Mouse (Mus musculus): ENCODE data around the gene Evl.
A peak's percentile ranks its signal among the peaks of the same experiment; 100 is the strongest.

Evl gene

DNA sequence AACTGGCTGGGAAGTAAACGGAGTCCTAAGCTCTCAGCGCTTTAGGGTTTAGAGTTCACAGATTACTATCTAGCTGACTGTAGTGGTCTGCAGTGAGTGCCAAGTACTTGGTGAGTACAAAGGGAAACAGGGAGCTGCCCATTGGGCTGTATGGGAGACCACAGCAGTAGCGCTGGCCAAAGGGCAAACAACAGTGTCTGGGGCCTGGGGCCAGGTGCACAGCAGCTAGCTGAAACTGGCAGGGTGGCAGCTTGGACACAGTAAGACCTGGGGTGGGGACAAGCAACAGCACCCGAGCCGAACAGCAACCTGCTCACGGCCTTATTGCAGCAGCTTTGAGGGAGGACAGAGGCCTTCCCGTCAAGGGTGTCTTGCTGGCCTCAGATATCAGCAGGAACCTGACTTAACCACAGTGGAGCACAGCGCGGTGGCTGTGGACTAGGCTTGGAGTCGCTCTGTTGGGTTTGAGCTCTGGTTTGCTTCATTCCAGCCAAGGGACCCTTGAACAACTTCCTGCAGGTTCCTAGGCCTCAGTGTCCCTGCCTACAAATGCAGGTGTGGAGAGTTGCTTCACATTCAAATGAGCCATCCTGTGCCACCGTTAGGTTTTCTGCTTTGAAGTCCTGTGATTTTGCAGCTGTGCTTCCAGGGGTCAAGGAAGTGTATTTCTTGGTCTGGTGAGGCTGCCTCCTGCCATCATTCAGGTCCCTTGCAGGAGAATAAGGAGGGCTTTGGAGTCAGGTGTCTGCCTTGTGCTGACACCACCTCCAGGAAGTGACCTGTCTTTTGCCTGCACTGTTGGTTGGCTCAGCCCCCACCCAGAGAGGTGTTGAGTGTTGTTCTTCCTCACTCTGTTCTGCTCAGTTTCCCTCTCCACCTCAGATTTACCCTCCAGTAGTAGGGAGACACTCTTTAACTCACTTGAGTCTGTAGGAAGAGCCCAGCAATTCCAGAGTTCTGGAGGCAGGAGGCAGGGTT is 99.1 kb downstream of the Evl start:
- peak; percentile 21 for DNase-seq

DNA sequence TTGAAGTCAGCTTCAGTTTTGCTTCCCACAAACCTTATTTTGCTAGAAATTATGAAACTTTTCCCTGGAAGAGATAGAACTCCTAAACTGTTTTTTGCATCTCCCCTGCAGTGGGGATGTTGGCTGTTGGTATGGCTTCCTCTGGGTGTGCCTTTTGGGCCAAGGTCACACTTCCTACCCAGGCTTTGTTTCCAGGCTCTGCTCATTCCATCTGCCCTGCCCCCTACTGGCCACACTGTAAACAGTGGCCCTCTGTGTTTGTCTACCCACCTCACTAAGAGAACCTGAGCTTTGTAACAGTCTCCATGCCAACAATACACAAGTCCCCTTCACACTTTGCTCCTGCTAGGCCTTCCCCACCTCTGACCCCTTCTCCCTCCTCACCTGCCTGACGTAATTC is 102.8 kb downstream of the Evl start:
- peak; percentile 48 for DNase-seq

DNA sequence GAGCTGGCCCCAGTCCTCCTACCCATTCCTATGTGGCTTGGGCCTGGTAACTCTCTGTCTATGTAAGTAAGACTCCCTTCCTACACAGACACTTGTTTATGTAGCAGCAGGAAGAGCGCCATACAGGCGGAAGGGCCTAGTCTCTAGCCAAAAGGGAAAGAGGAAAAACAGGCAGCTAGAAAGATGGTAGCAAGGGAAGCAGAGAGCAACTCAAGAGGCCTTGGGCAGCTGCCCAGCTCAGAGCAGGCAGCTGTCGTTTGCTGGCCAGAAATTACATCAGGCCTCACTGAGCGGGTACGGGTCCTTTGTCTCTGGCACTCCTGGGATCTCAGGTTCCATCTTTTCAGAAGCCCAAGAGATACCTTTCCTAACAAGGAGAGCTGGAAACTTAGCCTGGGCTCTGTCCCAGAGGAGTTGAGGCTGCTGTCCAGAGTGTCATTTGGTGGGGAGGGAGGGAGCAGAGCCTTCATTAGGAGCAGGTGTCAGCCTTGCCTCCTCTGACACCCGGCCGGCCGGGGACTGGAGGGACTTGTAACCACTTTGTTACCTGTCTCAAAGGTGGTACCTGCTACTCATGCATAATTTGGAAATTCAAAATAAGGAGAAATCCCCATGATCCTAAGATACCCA is 114.2 kb downstream of the Evl start:
- no peak for DNase-seq

DNA sequence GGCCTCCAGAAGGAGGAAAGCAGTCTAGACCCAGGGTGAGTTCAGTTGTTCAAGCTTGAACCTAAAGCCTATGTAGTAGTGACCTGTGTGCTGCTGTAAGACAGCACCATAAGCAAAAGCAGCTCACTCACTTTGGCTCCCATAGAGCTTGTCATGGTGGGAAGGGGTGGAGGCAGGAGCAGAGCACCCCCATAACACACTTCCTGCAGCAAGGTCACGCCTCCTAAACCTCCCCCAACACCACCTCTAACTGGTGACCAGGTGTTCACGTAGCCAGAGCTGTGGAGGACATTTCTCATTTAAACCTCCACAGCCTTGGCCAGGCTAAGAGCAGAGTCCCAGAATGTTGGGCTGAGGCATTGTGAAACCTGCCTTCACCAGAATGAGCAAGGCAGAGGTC is 117.0 kb downstream of the Evl start:
- DNase-seq = no peak

DNA sequence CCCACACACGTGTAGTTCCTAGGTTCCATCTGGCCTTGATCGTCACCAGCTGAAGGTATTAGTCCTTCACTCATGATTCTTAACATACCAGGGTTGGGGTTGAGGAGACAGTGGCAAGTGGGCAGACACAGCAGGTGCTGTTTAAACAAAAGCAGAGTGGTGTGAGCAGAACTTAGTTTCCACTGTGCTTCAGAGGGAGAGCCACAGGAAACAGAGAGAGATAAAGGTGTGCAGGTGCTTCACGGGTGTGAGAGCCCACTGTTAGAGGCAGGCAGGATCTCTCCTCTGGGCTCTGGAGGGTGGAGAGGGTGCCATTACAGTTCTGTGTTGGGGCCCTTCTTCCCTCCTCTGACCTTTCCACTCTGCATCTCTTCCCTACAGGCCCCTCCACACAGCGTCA is 118.4 kb downstream of the Evl start:
- DNase-seq = no peak

DNA sequence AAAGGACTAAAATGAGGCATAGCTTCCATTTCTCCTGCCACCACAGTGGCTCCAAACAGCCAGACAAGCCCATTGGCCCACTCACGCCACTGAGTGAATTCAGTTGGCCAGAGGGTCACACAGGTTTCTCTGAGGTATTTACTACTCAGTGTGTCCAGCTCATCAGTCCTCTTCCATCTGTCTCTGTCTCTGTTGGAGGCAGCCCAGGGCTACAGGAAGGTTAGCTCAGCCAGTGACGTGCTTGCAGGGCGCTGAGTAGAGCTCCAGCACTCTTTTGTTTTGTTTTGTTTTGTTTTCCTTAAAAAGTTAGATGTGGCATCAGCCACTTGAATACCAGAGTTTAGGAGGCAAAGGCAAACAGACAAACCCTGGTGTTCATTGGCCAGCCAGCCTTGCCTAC is 119.0 kb downstream of the Evl start:
- no peak for DNase-seq

DNA sequence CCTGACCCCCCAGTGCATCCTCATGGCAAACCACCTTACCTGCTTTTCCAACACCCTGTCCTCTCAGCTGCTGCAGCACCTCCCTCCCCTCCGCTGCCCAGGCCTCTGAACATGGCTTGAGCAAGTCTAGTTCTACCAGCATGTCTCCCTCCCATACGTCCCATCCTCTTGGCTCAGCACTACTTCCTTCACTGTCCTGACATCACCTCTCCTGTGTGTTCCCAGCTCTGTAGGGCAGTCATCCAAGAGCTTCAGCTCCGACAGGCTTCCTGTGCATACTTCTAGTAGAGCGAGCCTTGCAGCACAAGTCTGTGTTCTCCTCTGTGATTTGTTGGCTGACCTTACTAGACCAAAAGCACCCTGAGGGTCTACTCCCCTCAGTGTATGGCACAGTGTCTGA is 120.0 kb downstream of the Evl start:
- DNase-seq = no peak

DNA sequence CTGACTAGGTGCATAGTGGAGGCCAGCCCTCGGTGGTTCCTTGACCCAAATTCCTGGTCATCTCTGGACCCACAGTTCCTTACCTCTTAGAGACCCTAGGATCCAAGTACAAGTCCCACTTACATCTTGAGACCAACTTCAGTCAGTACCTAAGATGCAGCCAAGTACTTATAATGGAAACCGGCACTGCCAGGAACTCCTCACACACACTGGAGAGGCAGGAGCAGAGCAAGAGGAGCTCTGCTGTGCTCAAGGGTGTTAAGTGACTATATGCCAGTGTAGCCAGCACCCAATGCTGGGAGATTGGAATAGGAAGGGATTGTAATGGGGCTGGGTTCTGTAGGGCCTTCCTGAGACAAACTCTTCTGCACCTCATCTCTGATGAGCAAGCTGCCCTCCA is 120.4 kb downstream of the Evl start:
- DNase-seq = no peak

DNA sequence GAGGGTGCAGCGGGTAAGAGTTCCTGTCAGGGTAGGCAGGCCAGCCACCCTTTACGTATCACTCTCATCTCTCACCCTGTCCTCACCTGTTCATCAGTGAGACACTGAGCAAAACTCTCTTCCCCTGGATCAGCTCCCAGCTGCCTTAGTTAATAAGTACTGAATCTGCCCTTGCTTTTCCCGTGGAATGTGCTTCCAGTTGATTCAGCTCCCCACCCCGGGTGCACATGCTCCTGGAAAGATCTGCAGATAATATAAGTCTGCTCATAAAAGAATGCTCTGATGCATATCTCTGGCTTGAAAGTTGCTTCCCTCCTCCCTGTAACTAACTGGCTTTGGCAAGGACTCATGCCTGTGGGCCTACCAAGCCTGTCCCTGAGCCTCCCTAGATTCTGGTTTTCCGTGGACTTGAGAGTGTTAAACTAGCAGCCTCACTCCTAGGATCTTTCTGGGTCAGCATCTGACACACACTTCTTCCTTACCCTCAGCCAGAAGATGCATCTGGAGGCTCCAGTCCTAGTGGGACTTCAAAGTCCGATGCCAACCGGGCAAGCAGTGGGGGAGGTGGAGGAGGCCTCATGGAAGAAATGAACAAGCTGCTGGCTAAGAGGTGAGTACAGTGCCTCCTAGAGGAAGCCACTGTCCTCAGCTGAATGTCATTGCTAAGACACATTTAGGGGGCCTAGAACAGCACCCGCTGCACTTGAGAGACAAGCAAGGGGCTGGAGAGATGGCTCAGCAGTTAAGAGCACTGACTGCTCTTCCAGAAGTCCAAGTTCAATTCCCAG is 121.3 kb downstream of the Evl start:
- DNase-seq = no peak

DNA sequence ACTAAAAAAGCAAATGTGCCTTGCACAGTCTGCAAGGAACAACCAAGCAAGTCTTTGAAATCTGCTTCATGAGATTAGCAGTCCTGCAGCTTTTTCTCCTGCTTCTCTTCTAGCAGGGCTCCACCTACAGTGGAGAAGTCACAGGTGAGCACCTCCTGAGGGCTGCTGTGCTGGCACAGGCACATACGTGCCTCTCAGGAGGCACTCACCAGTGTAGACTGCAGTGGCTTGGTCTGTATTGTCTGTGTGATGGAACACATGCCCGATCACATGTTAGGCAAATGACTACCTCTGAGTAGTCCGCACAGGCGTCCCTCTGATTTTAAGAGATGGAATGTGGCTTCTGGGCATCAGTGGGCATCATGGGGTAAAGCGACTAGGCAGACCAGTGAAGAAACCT is 122.6 kb downstream of the Evl start:
- no peak for DNase-seq

DNA sequence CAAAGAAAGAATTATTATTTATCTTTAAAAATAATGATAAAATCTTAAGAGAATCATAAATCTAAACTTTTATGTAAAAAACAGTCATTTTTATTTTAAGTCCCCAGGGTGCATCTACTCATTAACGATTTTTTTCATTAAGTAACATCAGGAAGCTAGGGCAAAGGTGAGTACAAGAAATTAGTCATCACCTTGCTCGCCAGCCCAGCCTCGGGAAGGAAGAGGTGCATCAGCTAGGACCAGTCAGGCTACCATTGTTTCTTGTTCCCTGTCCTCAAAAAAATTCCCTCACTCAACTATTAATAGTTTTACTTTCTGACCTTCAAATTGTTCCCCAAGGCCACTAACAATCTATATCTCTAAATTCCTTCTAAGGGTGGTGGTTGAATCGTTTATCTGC is 123.8 kb downstream of the Evl start:
- no peak for DNase-seq

DNA sequence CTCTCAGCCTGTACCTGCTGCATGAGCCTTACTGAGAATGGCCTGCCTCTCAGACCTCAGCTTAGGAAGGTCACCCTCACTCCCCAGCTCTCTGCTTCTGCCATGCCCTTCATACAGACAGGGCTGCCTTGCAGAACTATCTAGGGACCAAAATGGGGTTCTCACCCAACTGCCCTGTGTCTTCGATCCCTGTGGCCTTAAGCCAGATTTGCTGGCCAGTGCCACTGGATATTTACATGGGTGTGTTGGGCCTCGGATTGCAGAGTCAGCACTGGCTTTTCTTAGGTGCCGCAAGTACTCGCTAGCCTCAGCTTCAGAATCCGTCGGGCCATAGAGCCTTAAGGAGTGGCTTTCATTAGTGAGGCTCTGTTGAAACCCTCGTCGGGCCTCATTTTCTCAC is 126.3 kb downstream of the Evl start:
- DNase-seq = no peak

DNA sequence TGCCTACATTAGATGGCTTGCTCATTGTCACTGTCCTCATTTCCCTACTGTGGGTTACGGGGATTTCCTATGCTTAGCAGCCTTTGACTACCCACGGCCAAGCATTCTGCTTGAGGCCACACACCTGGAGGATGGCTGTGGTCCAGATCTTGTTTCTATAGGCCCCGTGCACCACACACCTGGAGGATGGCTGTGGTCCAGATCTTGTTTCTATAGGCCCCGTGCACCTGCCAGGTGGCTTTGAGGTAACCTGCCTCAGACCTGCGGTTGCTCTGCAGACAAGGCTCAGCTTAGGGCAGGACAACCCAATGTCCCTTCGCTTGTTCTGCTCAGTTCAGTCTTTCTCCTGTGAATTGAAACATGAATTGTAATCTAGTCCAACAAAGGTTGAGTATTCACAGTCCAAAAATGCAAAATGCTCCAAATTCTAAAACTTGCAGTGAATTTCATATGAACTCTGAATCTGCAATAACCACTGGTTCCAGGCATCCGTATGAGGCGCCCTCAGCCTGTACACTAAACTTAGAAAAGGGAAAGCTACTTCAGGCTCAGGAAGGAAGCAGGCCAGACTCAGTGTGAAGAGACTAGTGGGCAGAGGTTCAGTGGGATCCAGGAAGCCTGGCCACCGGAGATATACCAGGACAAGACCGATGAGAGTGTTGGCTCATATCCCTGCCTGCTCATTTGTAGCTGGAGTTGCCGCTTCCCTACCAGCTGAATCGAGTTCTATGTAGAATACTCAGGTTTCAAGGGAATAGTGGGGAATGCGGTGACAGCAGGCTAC is 127.9 kb downstream of the Evl start:
- no peak for DNase-seq

DNA sequence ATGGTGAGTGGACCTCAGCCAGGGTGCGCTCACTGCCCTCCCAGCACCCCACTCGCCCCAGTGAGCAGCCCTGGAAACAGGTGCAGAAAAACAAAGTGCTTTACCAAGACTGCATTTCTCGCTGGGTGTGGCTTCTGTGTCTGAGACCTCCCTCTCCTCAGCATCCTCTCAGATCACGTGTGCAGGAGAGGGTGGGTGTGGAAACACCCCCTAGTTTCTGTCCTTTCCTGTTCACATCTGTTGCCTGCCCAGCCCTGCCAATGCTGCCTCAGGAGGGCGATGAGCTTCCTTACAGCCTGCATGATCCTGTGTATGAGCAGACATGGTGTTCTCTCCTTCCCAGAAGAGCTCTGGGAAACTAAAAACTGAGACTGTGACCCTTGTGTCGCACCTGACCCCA is 131.9 kb downstream of the Evl start:
- no peak for DNase-seq

DNA sequence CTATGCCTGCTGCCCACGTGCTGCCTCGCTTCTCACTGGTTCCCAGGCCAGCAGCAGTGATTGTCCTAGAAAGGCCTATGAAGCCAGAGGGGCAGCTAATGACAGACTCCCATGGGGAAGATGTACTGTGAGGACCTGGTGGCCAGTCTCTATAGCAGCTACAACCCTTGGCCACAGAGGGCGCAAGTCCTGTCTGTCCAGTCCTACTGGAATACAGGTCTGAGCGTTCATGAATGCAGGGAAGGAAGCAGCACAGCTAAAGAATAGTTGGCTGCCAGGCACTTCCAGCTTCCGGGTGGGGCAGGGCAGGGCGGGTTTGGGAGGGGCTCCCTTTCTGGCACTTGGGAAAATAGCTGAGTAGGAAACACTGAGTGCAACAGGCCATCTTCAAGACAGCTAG is 132.4 kb downstream of the Evl start:
- no peak for DNase-seq

DNA sequence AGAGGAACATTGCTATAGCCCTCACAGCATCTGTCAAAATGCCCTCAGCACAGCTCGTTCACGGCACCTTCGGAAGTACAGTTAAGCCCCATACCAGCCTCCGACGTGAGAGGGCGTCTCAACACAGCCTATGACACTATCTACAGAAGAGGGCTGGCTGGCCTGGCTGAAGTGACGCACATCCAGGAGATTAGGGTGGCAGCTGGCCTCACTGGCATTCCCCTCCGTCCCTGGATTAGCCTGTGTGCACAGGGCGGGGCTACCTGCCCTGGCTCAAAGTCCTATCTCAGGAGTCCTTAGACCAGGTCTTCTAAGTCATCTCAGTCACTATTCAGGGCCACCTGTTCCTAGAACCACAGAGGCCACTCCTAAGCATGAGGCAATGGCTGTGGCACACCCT is 134.6 kb downstream of the Evl start:
- DNase-seq = no peak

DNA sequence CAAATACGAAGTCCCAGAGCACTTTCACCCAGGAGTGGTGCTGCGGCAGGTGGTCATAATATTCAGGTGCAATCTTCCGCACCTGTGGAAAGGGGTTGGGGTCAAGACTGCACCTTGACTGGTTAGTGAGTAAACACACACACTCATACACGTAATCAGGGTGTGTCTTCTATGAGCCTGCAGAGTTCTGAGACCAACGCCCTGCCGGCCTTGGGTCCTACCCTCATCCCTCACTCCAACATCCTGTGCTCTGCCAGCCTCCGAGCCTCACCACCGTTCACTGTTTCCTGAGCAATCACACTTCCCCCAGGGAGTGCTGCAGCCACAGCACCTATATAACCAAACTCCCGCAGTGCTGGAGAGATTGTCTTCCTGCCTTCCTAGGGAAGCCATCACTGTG is 136.0 kb downstream of the Evl start:
- no peak for DNase-seq

DNA sequence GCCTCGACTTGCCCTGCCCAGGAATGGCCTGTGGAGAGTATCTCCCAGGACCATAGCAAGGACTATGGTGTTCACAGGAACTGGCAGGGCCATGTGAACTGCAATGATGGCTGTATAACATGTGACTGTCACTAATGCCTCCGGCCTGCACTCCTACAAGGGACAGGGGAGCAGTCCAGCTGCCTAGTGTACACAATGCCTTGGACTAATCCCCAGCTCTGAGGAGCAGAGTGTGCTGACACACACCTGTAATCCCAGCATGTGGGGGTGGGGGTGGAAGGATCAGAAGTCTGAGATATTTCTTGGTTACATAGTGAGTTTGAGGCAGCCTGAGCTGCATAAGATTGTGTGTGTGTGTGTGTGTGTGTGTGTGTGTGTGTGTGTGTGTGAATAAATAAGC is 139.1 kb downstream of the Evl start:
- DNase-seq = no peak

DNA sequence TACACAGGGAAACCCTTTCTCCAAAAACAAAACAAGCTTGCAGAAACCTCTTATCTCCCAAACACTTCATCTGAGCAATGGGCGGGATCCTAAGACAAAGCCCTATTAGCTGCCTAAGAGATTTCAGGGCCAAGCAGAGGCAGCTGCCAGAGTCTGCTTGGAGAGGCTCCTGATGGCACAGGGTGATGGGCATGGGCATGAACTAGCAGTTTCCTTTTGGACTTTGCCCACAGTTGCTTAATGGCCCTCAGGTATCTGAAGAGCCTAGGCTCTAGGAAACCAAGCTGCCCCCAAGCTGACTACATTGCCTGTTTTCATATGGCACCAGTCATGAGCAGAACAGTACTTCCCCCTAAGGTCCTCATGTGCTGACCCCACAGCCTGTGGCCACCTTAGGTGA is 139.7 kb downstream of the Evl start:
- DNase-seq = no peak

DNA sequence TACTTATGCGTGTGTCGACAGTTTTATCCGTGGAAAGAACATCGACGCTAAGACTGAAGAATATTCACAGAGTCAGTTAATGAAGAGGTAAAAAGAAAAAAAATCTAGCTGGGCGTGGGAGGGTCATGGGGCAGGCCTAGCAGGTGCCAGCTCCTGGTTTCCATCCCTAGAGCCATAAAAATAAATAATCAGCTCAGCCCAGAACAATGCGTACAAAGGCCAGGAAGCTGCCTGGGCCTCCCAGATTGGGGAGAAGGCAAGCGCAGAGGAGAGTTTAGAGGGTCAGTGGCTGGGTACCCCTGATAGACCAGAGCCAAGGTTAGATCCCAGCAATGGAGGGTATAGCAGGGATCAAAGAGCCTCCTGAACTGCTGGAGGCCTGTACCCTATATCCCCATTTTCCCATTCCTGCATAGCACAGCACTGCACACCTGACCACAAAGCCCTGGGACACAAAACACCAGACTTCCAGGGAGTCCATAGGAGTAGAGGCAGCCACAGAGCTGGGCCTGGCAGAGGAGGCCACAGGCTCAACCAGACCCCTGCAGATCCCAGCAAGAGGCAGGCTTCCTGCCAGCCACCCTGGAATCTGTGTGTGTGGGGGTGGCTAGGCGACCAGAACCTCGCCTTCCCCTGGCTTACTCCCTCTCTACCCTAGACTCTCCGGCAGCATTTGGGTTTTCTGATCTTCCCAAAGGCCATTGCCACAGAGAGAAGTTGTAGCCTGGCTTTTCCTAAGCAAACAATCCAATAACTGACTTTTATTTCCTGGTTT is 144.4 kb downstream of the Evl start:
- DNase-seq = no peak

DNA sequence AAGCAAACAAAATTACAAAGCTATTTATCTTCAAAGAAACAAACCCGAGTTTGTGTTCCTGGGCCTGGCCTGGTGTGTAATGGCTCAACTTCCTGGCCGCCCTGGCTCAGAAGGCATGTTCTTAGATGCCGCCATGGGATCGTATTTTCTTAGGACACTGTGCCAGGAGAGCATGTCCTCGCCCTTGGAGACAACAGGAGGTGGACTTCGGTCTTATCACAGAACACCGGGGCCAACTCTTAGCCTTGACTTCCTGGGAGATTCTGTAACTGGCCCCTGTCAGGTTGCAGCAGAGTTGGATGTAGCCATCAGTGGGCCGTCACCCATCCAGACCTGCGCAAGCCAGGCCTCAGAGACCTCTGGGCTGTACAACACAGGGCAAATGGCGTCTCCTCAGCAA is 145.1 kb downstream of the Evl start:
- DNase-seq = no peak

DNA sequence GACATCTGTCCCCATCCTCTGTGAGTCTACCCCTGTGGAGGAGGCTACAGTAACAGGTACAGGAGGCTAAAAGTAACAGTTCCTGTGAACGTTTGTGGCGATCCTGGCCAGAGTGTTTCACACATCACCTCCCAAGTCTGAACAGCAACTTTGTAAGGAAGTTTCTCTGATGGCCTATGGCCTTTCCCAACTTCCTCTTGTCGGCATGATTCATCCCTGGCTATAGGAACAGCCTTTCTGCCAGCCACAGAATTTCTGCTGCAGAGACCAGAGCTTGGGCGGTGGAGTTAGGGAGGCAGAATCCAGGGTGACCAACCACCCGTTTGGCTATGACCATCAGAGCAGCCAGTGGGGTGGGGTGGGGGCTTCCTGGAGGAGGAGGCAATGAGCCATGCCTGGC is 145.5 kb downstream of the Evl start:
- no peak for DNase-seq
